Mouse (Mus musculus) lung, adult 2 months (tissue): ENCODE data around the gene Scube3.

ENCODE experiments used
- CTCF ChIP-seq: fragments of 200-500 bp; IDR thresholded peaks from 2 replicates; pipeline ENCODE4 v1.5.1; 2011; ENCODE audit warnings: mild to moderate bottlenecking, low read length, control low read depth; ENCODE audit not compliant: insufficient read depth
- POLR2A ChIP-seq: fragments of 200-500 bp; IDR thresholded peaks from 2 replicates; pipeline ENCODE4 v1.6.1; 2011; ENCODE audit warnings: low read depth, mild to moderate bottlenecking, control low read depth, low read length, borderline replicate concordance; ENCODE audit errors: extremely low read depth

DNA sequence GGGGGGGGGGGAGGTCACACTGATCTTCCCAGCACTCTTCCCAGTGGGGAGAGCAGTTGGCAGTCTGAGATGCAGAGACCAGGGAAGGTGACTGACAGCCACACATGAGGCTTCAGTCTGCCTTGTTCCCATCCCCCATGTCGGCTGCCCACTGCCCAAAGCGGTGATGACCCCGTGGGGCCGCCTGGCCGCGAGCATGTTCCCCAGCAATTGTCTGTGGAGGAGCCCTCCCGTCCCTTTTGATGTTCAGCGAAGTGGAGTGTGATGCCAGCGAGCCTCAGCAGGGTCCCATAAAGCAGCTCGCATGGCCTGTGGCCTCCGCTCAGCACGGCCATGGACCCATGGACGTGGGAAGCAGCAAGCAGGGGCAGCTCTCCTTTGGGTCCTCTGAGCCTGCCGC lies 34.7 kb upstream of the Scube3 start:
- no peak for TF ChIP-seq CTCF
- TF ChIP-seq POLR2A: no peak
